ENCODE assay signal across 8 mouse cellular contexts in genomic region chr6:113076686-113077516, GRCm38 (mm10). TPM values are rescaled to one million over a fixed set of nuclear protein-coding genes. Genes with fewer than 3 reads are reported as not detected.
DNase-seq lines count a peak whose midpoint lies in the region; ATAC-seq and TF ChIP-seq lines count a peak whose summit lies in the region.

TSS of gene Setd5 (plus strand) at chr6:113077365.

- no peak for TF ChIP-seq CTCF in bone marrow, adult 2 months (IDR thresholded peaks at IDR 0.05; ENCODE audit: control insufficient read depth, insufficient read depth, low read length)
- TF ChIP-seq CTCF in midbrain, postnatal 0 days (IDR thresholded peaks at IDR 0.05), result no peak

- H3K27ac ChIP-seq in bone marrow, adult 2 months (ENCODE audit: control insufficient read depth, insufficient read depth, low read depth, low read length, poor library complexity), result peak within 1 kb of the TSS; percentile 100
- H3K27ac ChIP-seq in embryonic facial prominence, embryonic 15.5 days (replicated peaks), result peak within 1 kb of the TSS; percentile 100
- H3K27ac ChIP-seq in limb, embryonic 14.5 days (replicated peaks; ENCODE audit: low read depth, low read length), result peak within 1 kb of the TSS; percentile 100
- peak within 1 kb of the TSS; percentile 99 for H3K27ac ChIP-seq in midbrain, postnatal 0 days (ENCODE audit: low read depth, low read length)

- no peaks in the 10 kb centered on the region for H3K27me3 ChIP-seq in embryonic facial prominence, embryonic 15.5 days
- H3K27me3 ChIP-seq in limb, embryonic 14.5 days (ENCODE audit: control insufficient read depth, insufficient read depth, low read length), result no peaks in the 10 kb centered on the region
- no peaks in the 10 kb centered on the region for H3K27me3 ChIP-seq in midbrain, postnatal 0 days (ENCODE audit: insufficient read depth, low read length)

- H3K4me3 ChIP-seq in bone marrow, adult 2 months (replicated peaks; ENCODE audit: control insufficient read depth, low read depth, low read length), result peak within 1 kb of the TSS; percentile 98
- peak within 1 kb of the TSS; percentile 83 for H3K4me3 ChIP-seq in embryonic facial prominence, embryonic 15.5 days (replicated peaks)
- peak within 1 kb of the TSS; percentile 92 for H3K4me3 ChIP-seq in limb, embryonic 14.5 days (replicated peaks; ENCODE audit: low read length)
- H3K4me3 ChIP-seq in midbrain, postnatal 0 days (ENCODE audit: low read depth, low read length), result peak within 1 kb of the TSS; percentile 91

- H3K4me2 ChIP-seq in embryonic facial prominence, embryonic 15.5 days (replicated peaks), result peak within 1 kb of the TSS; percentile 74
- peak within 1 kb of the TSS; percentile 74 for H3K4me2 ChIP-seq in limb, embryonic 14.5 days (replicated peaks; ENCODE audit: low read depth, low read length, severe bottlenecking)
- H3K4me2 ChIP-seq in midbrain, postnatal 0 days (ENCODE audit: low read depth, low read length, poor library complexity, severe bottlenecking), result peak within 1 kb of the TSS; percentile 60

- DNase-seq in 416B (ENCODE audit: low read depth), result peak; percentile 98
- peak; percentile 97 for DNase-seq in heart, adult 8-10 months (ENCODE audit: low spot score)
- DNase-seq in kidney, adult 9 months, result peak; percentile 98
- DNase-seq in limb, embryonic 14.5 days (ENCODE audit: low spot score), result peak; percentile 96
- DNase-seq in midbrain, postnatal 0 days (ENCODE audit: low spot score), result peak; percentile 99
- DNase-seq in spleen, postnatal 14 days (ENCODE audit: low spot score in 2 of 2), result peak; percentile 97 to 98

- TF ChIP-seq POLR2A in bone marrow, adult 2 months (IDR thresholded peaks at IDR 0.05; ENCODE audit: borderline replicate concordance, control insufficient read depth, low read depth, low read length), result peak; percentile 96
- peak; percentile 99 for TF ChIP-seq POLR2A in limb, embryonic 14.5 days (IDR thresholded peaks at IDR 0.05; ENCODE audit: borderline replicate concordance, extremely low read depth, insufficient read depth, insufficient read length)

- H3K9me3 ChIP-seq in embryonic facial prominence, embryonic 15.5 days (replicated peaks), result no peaks in the 10 kb centered on the region
- H3K9me3 ChIP-seq in limb, embryonic 14.5 days (ENCODE audit: control insufficient read depth, low read length), result no peaks in the 10 kb centered on the region
- no peaks in the 10 kb centered on the region for H3K9me3 ChIP-seq in midbrain, postnatal 0 days (ENCODE audit: low read length)

- no peaks in the 10 kb centered on the region for H3K36me3 ChIP-seq in embryonic facial prominence, embryonic 15.5 days
- H3K36me3 ChIP-seq in limb, embryonic 14.5 days (ENCODE audit: control insufficient read depth, insufficient read depth, low read length), result no peaks in the 10 kb centered on the region; the same call in 1 of the 2 replicates
- H3K36me3 ChIP-seq in midbrain, postnatal 0 days (ENCODE audit: insufficient read depth, low read length), result no peaks in the 10 kb centered on the region

- under 1% methylated on average over 86 of the region's 91 CpGs for WGBS in bone marrow, adult 2 months
- under 1% methylated on average over 71 of the region's 91 CpGs for WGBS in embryonic facial prominence, embryonic 15.5 days
- under 1% methylated on average over 43 of the region's 91 CpGs for WGBS in limb, embryonic 14.5 days
- WGBS in midbrain, postnatal 0 days, result under 1% methylated on average over 37 of the region's 91 CpGs

- peak; percentile 92 for ATAC-seq in embryonic facial prominence, embryonic 15.5 days (ENCODE audit: insufficient number of reproducible peaks, low FRiP score, low TSS enrichment, low read depth)
- peak; percentile 91 for ATAC-seq in limb, embryonic 14.5 days (ENCODE audit: low FRiP score, low read depth)
- ATAC-seq in midbrain, postnatal 0 days (ENCODE audit: low FRiP score), result peak; percentile 94

- H3K9ac ChIP-seq in embryonic facial prominence, embryonic 15.5 days, result peak within 1 kb of the TSS; percentile 94
- peak within 1 kb of the TSS; percentile 99 for H3K9ac ChIP-seq in limb, embryonic 14.5 days (ENCODE audit: low read depth, low read length, severe bottlenecking)
- peak within 1 kb of the TSS; percentile 100 for H3K9ac ChIP-seq in midbrain, postnatal 0 days (replicated peaks; ENCODE audit: low read length, poor library complexity, severe bottlenecking)

- no peaks in the 10 kb centered on the region for H3K4me1 ChIP-seq in bone marrow, adult 2 months (ENCODE audit: control insufficient read depth, insufficient read depth, low read length)
- peaks cover 30% of the 10 kb centered on the region for H3K4me1 ChIP-seq in embryonic facial prominence, embryonic 15.5 days
- H3K4me1 ChIP-seq in limb, embryonic 14.5 days (ENCODE audit: control insufficient read depth, insufficient read depth, low read length), result peaks cover 30% of the 10 kb centered on the region
- peaks cover 4% of the 10 kb centered on the region; the same call in 1 of the 2 replicates for H3K4me1 ChIP-seq in midbrain, postnatal 0 days (ENCODE audit: insufficient read depth, low read length)

RNA-seq across cellular contexts. Expression of gene Setd5, which starts in this region (rescaled TPM):
- polyA plus RNA-seq in bone marrow, adult 2 months (2011; ENCODE audit: insufficient read depth, insufficient read length, low replicate concordance, missing spikeins), result 25.6 and 45.1 TPM in 2 replicates
- 81.1 and 84.7 TPM in 2 replicates for polyA plus RNA-seq in embryonic facial prominence, embryonic 15.5 days (2015; fragmentation: Nextera tagmentation; extraction: Ambion mirVana)
- 10 to 100 TPM; 31.2 to 34.4 (median 33.0) TPM for total RNA-seq in heart, adult 8-10 months (2022)
- polyA plus RNA-seq in limb, embryonic 14.5 days (2012; rRNA removed), result 93.8 and 103 TPM in 2 replicates
- polyA plus RNA-seq in limb, embryonic 14.5 days (2014; fragmentation: Nextera tagmentation; extraction: Ambion mirVana), result 90.2 and 93.4 TPM in 2 replicates
- 99.1 and 103 TPM in 2 replicates for total RNA-seq in midbrain, postnatal 0 days (2014; rRNA removed)
- polyA plus RNA-seq in midbrain, postnatal 0 days (2015; fragmentation: Nextera tagmentation; extraction: Ambion mirVana), result 42.1 and 50.6 TPM in 2 replicates

Comparison
In these comparisons a context has a peak if more than half of its experiments do, and no peak if none do; other contexts are left out.
1. Peak in every context shown above with its lines: DNase-seq, ATAC-seq, H3K4me3 ChIP-seq and H3K27ac ChIP-seq.